Mouse (Mus musculus): ENCODE measurements around the gene Ugt2a2. TPM values are rescaled to one million over a fixed set of nuclear protein-coding genes. Genes with fewer than 3 reads are reported as not detected.
"Not testable (repeated sequence)": the region's sequence is repeated elsewhere in the genome, so short reads cannot be mapped to it uniquely, and the experiment has no call there.

Gene Ugt2a2
- polyA plus RNA-seq, 1 experiment from 2014 or later = not detected

DNA sequence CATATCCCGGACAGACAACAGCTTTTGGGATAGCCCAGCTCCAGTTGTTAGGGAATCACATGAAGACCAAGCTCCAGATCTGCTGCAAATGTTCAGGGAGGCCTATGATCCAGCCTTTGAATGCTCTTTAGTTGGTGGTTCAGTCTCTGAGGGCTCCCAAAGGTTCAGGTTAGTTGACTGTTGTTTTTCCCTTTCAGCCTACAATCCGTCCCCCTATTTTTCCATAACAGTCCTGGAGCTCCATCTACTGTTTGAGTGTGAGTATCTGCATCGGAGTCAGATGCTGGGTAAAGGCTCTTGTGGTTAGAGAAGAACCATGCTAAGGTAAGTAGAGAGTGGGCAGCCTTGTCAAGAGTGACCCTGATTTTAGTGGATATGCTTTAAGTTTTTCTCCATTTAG, 45.8 kb downstream of the Ugt2a2 start:
- Histone ChIP-seq H3K4me1 (replicated peaks) (no peaks in the 10 kb centered on the region), H3K27ac (no peak overlapping the region), H3K36me3 (no peaks in the 10 kb centered on the region), H3K4me2 (no peak overlapping the region), H3K27me3 (no peaks in the 10 kb centered on the region), H3K9me3 (no peaks in the 10 kb centered on the region), H3K4me3 (no peak overlapping the region), H3K9ac (no peak overlapping the region)
- ATAC-seq (ENCODE audit: low FRiP score) = no peak
- WGBS = 49% methylated on average over 3 of the region's 3 CpGs

DNA sequence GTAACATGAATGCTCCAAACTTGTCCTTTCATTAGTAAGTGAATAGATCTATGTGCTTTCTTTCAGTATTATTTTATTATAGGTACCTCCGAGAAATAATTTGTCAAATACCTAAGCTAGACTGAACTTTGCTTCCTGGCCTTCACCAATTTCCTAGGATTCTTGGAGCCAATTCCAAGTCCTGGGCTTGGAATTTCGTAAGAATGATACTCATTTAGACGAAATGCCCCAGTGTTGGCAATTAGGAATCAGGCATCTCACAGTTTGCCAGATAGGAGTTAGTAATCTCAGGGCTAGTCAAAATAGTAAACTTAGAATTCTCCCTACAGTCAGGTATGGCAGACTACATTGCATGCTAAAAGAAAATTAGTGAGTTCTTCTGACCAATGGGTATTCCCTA, 56.4 kb downstream of the Ugt2a2 start:
- H3K4me3 ChIP-seq = no peak overlapping the region
- H3K27ac ChIP-seq = no peak overlapping the region
- H3K9me3 ChIP-seq = no peaks in the 10 kb centered on the region
- H3K9ac ChIP-seq = no peak overlapping the region
- WGBS = 84% methylated on average over 3 of the region's 3 CpGs
- no peak for ATAC-seq (ENCODE audit: low FRiP score)
- no peak overlapping the region for H3K4me2 ChIP-seq
- H3K4me1 ChIP-seq (replicated peaks) = no peaks in the 10 kb centered on the region
- H3K36me3 ChIP-seq = no peaks in the 10 kb centered on the region
- no peaks in the 10 kb centered on the region for H3K27me3 ChIP-seq

DNA sequence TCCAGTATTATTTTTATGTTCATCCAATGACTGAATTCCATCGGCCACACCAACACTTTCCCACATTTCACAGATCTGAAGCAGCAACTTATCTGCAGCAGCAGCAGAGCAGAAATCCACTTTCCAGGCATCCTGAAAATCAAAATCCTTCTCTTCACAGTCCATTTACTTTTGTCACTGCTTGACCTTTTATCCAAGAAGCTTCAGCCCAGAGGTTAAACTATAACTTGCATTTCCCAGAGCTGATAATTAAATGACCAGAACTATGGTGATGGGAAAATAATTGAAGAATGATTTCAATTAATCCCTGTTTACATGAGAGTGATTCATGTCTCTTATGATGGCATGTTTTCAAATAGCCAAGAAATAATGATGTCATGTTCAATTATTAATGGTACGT, 58.0 kb downstream of the Ugt2a2 start, which contains the start of gene Ugt2b38:
TSS of gene Ugt2b38 (minus strand) at position 163 of the 400 bp plus-strand sequence.
- not testable (repeated sequence) for ATAC-seq (ENCODE audit: low FRiP score); H3K9me3 ChIP-seq; H3K27ac ChIP-seq; H3K27me3 ChIP-seq; H3K4me1 ChIP-seq (replicated peaks); H3K36me3 ChIP-seq; H3K4me3 ChIP-seq; H3K4me2 ChIP-seq; H3K9ac ChIP-seq
- 85% methylated on average over 2 of the region's 2 CpGs for WGBS

Other genes starting within 250 kb of the Ugt2a2 start
- not detected in 2 replicates for gene Ugt2b37, start 227.5 kb downstream of the Ugt2a2 start, polyA plus RNA-seq (2015; fragmentation: Nextera tagmentation; extraction: Ambion mirVana)
- gene Ugt2a3, start 145.1 kb downstream of the Ugt2a2 start, polyA plus RNA-seq (2015; fragmentation: Nextera tagmentation; extraction: Ambion mirVana) = not detected in 2 replicates
- not detected in 2 replicates for gene Ugt2b38, start 58.1 kb downstream of the Ugt2a2 start, polyA plus RNA-seq (2015; fragmentation: Nextera tagmentation; extraction: Ambion mirVana)
- gene Gm43638, start 4.5 kb upstream of the Ugt2a2 start, polyA plus RNA-seq (2015; fragmentation: Nextera tagmentation; extraction: Ambion mirVana) = not detected in 2 replicates
- gene Ugt2a1, start 8.6 kb upstream of the Ugt2a2 start, polyA plus RNA-seq (2015; fragmentation: Nextera tagmentation; extraction: Ambion mirVana) = not detected in 2 replicates
- gene Sult1b1, start 55.9 kb upstream of the Ugt2a2 start, polyA plus RNA-seq (2015; fragmentation: Nextera tagmentation; extraction: Ambion mirVana) = not detected in 2 replicates
- not detected in 2 replicates for gene Sult1d1, start 86.8 kb upstream of the Ugt2a2 start, polyA plus RNA-seq (2015; fragmentation: Nextera tagmentation; extraction: Ambion mirVana)
- not detected in 2 replicates for gene Sult1e1, start 109.3 kb upstream of the Ugt2a2 start, polyA plus RNA-seq (2015; fragmentation: Nextera tagmentation; extraction: Ambion mirVana)
- gene Csn1s1, start 183.9 kb upstream of the Ugt2a2 start, polyA plus RNA-seq (2015; fragmentation: Nextera tagmentation; extraction: Ambion mirVana) = not detected in 2 replicates
- gene Csn2, start 217.4 kb upstream of the Ugt2a2 start, polyA plus RNA-seq (2015; fragmentation: Nextera tagmentation; extraction: Ambion mirVana) = not detected in 2 replicates